Mouse (Mus musculus): ENCODE results near the gene Fam83e. TPM values are rescaled to one million over a fixed set of nuclear protein-coding genes. Genes with fewer than 3 reads are reported as not detected.

The Fam83e gene
- 0.18 TPM in 1 of 2 replicates, not detected in the other for total RNA-seq (2014; rRNA removed)
- 0.05 and 0.10 TPM in 2 replicates for polyA plus RNA-seq (2012; rRNA removed)

DNA sequence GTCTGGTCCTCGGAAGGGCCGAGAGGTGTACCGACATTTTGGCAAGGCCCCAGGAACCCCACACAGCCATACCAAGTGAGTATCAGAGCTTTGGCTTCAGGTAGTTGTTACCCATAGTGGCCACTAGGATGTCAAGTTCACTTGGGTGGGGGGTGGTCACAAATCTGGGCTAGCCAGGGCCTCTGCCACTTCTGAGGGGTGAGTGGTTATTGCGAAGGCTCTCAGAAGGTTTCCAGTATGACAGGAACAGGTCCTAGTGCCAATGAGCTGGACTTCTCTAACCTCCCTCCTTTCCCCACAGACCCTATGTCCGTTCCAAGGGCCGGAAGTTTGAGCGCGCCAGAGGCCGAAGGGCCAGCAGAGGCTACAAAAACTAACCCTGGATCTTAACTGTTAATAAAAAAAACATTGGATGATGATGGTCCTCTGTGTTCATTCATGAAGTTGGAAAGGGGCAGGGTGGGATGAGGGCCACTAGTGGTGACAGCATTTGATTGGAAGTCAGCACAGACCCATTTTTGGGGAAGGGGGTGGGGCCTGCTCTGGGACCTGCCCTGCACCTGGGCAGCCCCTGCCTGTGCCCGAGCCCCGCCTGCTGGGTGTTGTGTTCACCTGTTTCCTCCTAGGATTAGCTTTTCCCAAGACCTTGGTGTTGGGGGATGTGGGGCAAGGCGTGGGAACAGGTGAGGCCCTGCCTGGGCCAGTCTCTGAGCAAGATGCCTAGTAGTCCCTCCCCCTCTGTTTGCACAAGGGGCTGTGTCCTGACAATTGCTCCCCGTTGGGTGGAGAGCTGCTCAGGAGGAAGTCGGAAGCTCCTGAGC lies at the start of gene Fam83e:
TSS of gene Fam83e (plus strand) at position 800 of the 821 bp plus-strand sequence.
- Histone ChIP-seq H3K4me1 (ENCODE audit: control insufficient read depth, insufficient read depth, low read length) (peaks cover 17% of the 10 kb centered on the region), H3K36me3 (ENCODE audit: control insufficient read depth, insufficient read depth, low read length) (peaks cover 7% of the 10 kb centered on the region), H3K4me3 (ENCODE audit: insufficient read depth, low read depth, low read length) (no peak within 1 kb of the TSS), H3K27ac (replicated peaks; ENCODE audit: insufficient read depth, low read depth, low read length) (no peak within 1 kb of the TSS), H3K9ac (ENCODE audit: low read depth, low read length) (no peak within 1 kb of the TSS), H3K27me3 (ENCODE audit: control insufficient read depth, insufficient read depth, low read length) (no peaks in the 10 kb centered on the region), H3K79me2 (ENCODE audit: control insufficient read depth, insufficient read depth, low read length) (peaks cover 5% of the 10 kb centered on the region; the same call in 1 of the 2 replicates)
- TF ChIP-seq POLR2A (IDR thresholded peaks at IDR 0.05; ENCODE audit: extremely low read depth, insufficient read depth, low read length) (no peak), CTCF (IDR thresholded peaks at IDR 0.05; ENCODE audit: low read depth, low read length) (peak; percentile 18; the same call in 1 of the 2 replicates)
- no peak for DNase-seq (ENCODE audit: extremely low read depth, low read depth, low spot score)
- 81% methylated on average over 14 of the region's 14 CpGs for WGBS

DNA sequence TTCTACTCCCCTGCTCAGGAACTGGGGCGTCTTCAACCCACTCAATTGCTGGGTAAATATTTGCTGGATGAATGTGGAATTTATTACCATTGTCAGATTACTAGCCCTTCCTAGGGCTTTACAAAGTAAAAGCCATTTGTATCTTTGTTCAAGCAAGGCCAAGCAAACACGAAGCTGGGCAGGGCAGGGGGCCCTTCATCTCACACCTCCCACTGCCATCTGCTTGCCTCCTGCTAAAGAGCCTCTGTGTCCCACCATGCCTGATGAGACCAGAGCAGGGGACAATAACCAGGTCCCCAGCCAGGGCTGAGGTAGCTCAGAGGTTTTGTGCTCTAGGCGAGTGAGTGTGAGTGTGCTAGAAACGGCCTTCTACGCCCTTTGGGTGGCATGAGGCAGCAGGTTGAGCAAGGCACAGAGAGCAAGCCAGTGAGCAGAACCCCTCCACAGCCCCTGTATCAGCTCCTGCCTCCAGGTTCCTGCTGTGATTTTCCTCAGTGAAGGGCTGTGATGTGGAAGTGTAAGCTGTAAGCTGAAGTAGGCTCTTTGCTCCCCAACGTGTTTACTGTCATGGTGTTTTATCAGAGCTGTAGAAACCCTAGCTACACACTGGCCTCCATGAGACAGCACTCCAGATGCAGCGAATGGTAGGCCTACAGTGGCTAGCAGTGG lies 43.3 kb upstream of the Fam83e start:
- H3K36me3 ChIP-seq (ENCODE audit: control insufficient read depth, insufficient read depth, low read length): no peaks in the 10 kb centered on the region
- H3K79me2 ChIP-seq (ENCODE audit: control insufficient read depth, insufficient read depth, low read length): no peaks in the 10 kb centered on the region
- H3K9ac ChIP-seq (ENCODE audit: low read depth, low read length): no peak overlapping the region
- no peak overlapping the region for H3K27ac ChIP-seq (replicated peaks; ENCODE audit: insufficient read depth, low read depth, low read length)
- no peak for DNase-seq (ENCODE audit: extremely low read depth, low read depth, low spot score)
- no peak for TF ChIP-seq CTCF (IDR thresholded peaks at IDR 0.05; ENCODE audit: low read depth, low read length)
- TF ChIP-seq POLR2A (IDR thresholded peaks at IDR 0.05; ENCODE audit: extremely low read depth, insufficient read depth, low read length): no peak
- no peaks in the 10 kb centered on the region for H3K27me3 ChIP-seq (ENCODE audit: control insufficient read depth, insufficient read depth, low read length)
- H3K4me1 ChIP-seq (ENCODE audit: control insufficient read depth, insufficient read depth, low read length): no peaks in the 10 kb centered on the region
- no peak overlapping the region for H3K4me3 ChIP-seq (ENCODE audit: insufficient read depth, low read depth, low read length)
- WGBS: 78% methylated on average over 7 of the region's 7 CpGs

DNA sequence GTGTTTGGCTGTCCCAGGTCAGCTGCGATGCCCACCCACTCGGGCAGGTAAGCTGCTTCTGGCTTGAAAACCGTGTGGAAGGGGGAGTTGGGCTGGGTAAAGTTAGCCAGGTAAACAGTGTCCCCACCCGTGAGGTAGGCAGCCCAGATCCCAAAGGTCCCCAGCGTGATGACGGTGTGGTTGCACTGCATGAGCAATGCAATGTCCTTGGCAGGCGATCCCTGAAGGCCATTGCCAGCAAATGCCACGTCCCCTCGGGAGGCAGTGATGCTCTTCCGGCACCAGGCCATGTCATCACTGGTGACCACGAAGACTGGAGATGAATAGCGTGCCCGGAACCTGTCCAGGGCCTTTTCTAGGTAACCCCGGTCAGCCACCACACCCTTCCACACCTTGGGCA lies 42.5 kb upstream of the Fam83e start:
- 93% methylated on average over 14 of the region's 14 CpGs for WGBS
- no peak for DNase-seq (ENCODE audit: extremely low read depth, low read depth, low spot score)
- Histone ChIP-seq H3K9ac (ENCODE audit: low read depth, low read length) (no peak overlapping the region), H3K4me3 (ENCODE audit: insufficient read depth, low read depth, low read length) (no peak overlapping the region), H3K4me1 (ENCODE audit: control insufficient read depth, insufficient read depth, low read length) (no peaks in the 10 kb centered on the region), H3K79me2 (ENCODE audit: control insufficient read depth, insufficient read depth, low read length) (no peaks in the 10 kb centered on the region), H3K27me3 (ENCODE audit: control insufficient read depth, insufficient read depth, low read length) (no peaks in the 10 kb centered on the region), H3K36me3 (ENCODE audit: control insufficient read depth, insufficient read depth, low read length) (no peaks in the 10 kb centered on the region), H3K27ac (replicated peaks; ENCODE audit: insufficient read depth, low read depth, low read length) (no peak overlapping the region)
- no peak for TF ChIP-seq CTCF (IDR thresholded peaks at IDR 0.05; ENCODE audit: low read depth, low read length)
- no peak for TF ChIP-seq POLR2A (IDR thresholded peaks at IDR 0.05; ENCODE audit: extremely low read depth, insufficient read depth, low read length)

DNA sequence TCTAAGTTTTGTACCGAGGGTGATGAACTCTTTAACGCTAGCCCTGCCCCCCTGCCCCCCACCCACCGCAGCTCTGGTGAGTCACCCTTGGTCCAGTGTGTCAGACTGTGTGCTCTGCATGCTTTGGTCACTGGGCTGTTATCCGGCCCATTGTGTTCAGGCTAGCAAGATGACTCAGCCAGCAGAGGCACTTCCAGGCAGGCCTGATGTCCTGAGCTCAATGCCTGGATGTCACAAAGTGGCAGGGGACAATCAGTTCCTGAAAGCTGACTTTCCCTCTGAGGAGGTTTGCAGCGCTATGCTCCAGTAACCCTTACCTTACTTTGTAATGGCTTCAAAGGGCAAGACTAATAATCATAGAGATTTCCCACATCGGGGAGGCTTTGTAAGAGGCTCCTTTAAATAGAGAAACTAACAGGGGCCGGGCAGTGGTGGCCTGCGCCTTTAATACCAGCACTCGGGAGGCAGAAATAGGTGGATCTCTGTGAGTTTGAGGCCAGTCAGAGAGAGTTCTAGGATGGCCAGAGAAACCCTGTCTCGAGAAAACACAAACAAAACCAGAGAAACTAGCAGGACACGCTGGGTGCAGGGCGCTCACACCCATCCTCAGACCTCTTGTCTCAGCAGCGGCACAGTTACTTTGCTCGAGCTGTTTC lies 40.9 kb upstream of the Fam83e start:
- H3K4me3 ChIP-seq (ENCODE audit: insufficient read depth, low read depth, low read length): no peak overlapping the region
- 78% methylated on average over 14 of the region's 14 CpGs for WGBS
- H3K4me1 ChIP-seq (ENCODE audit: control insufficient read depth, insufficient read depth, low read length): no peaks in the 10 kb centered on the region
- no peak for TF ChIP-seq CTCF (IDR thresholded peaks at IDR 0.05; ENCODE audit: low read depth, low read length)
- no peak for TF ChIP-seq POLR2A (IDR thresholded peaks at IDR 0.05; ENCODE audit: extremely low read depth, insufficient read depth, low read length)
- H3K27ac ChIP-seq (replicated peaks; ENCODE audit: insufficient read depth, low read depth, low read length): no peak overlapping the region
- no peak for DNase-seq (ENCODE audit: extremely low read depth, low read depth, low spot score)
- H3K79me2 ChIP-seq (ENCODE audit: control insufficient read depth, insufficient read depth, low read length): no peaks in the 10 kb centered on the region
- no peaks in the 10 kb centered on the region for H3K27me3 ChIP-seq (ENCODE audit: control insufficient read depth, insufficient read depth, low read length)
- no peak overlapping the region for H3K9ac ChIP-seq (ENCODE audit: low read depth, low read length)
- H3K36me3 ChIP-seq (ENCODE audit: control insufficient read depth, insufficient read depth, low read length): no peaks in the 10 kb centered on the region

DNA sequence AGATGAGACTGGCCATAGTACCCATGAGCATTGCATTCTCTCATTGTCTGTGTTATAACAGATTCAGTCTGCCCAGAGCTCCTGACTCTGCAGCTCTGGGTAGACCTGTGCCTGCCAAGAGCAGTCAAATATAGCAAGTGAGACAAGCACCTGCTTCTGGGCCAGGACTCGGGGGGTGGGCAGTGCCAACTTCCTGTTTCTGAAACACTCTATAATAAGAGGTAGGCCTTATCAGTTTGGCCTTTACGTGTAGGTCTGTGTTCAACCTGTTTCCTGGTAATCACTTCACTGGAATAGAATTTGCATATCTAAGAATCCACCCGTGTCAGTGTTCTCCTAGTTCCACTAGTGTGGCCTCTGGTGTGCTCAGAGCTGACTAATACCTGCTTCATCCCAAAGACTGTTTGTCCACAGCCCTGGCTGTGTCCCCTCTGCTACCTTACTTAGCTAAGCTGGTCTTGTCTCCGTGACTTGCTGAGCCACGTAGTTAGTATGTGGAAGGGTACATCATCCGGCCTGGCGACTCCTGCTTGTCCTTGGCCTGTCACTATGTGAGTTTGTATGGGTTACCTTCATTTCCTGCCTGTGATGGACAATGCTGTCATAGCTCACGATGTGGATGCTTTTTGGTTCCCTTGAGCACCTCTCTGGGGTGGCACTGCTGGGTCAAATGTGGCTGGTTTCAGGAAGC lies 39.8 kb upstream of the Fam83e start:
- TF ChIP-seq POLR2A (IDR thresholded peaks at IDR 0.05; ENCODE audit: extremely low read depth, insufficient read depth, low read length): no peak

More for the DNA sequence above, 39.8 kb upstream of the Fam83e start:
- Histone ChIP-seq H3K4me1 (ENCODE audit: control insufficient read depth, insufficient read depth, low read length) (no peaks in the 10 kb centered on the region), H3K9ac (ENCODE audit: low read depth, low read length) (no peak overlapping the region), H3K79me2 (ENCODE audit: control insufficient read depth, insufficient read depth, low read length) (no peaks in the 10 kb centered on the region), H3K27me3 (ENCODE audit: control insufficient read depth, insufficient read depth, low read length) (no peaks in the 10 kb centered on the region), H3K4me3 (ENCODE audit: insufficient read depth, low read depth, low read length) (no peak overlapping the region), H3K27ac (replicated peaks; ENCODE audit: insufficient read depth, low read depth, low read length) (no peak overlapping the region), H3K36me3 (ENCODE audit: control insufficient read depth, insufficient read depth, low read length) (no peaks in the 10 kb centered on the region)
- DNase-seq (ENCODE audit: extremely low read depth, low read depth, low spot score): no peak
- WGBS: 88% methylated on average over 8 of the region's 8 CpGs
